Mouse (Mus musculus) embryonic fibroblast, embryonic 13.5 days (primary cell): ENCODE measurements around the gene Hist2h2be. TPM values are rescaled to one million over a fixed set of nuclear protein-coding genes. Genes with fewer than 3 reads are reported as not detected.

Source experiments
- H3K27ac ChIP-seq: 2 replicates; pipeline ENCODE4 v1.5.1; 2012; ENCODE audit warnings: low read length, control low read depth, inconsistent platforms; ENCODE audit not compliant: insufficient read depth
- H3K4me1 ChIP-seq: 2 replicates; pipeline ENCODE4 v1.6.1; 2011; ENCODE audit warnings: low read length; ENCODE audit not compliant: control insufficient read depth, insufficient read depth
- H3K4me3 ChIP-seq: 2 replicates; pipeline ENCODE4 v1.5.1; 2011; ENCODE audit warnings: mild to moderate bottlenecking, control low read depth, low read length; ENCODE audit not compliant: insufficient read depth
- CTCF ChIP-seq: IDR thresholded peaks from 2 replicates; pipeline ENCODE4 v1.5.1; 2011; ENCODE audit warnings: mild to moderate bottlenecking, control low read depth, low read length, moderate library complexity, borderline replicate concordance; ENCODE audit not compliant: insufficient read depth
- POLR2A ChIP-seq: IDR thresholded peaks from 2 replicates; pipeline ENCODE4 v1.6.1; 2011; ENCODE audit warnings: low read depth, mild to moderate bottlenecking, control low read depth, low read length, moderate library complexity
- polyA plus RNA-seq: library from polyadenylated mRNA; stranded (reverse); fragments of >200 nt; gene quantifications from 2 replicates; pipeline ENCODE4 v1.2.4, GENCODE M21; 2011; ENCODE audit warnings: low read depth; ENCODE audit not compliant: missing spikeins, insufficient read length

Hist2h2be gene
- polyA plus RNA-seq, 1 experiment, result 1.2 TPM

DNA sequence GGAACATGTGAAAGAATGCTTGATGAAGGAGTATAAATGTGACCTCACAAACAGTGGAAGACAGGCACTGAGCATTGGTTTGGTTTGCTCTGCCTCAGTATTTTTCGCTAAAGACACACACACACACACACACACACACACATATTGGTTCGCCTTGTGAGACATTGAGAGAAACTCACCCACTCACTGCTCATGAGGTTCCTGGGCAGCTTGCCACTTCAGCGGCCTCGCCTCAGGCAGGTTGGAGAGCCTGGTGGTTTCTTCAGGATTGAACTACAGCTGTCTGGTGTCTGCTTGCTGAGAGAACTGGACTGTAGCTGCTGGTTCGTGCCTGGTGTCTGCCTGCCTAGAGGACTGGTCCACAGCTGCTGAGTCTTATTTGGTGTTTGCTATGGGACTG, 39.3 kb downstream of the Hist2h2be start:
- peaks cover 7% of the 10 kb centered on the region; the same call in 1 of the 2 replicates for H3K4me1 ChIP-seq
- H3K4me3 ChIP-seq, result no peak overlapping the region
- no peak overlapping the region for H3K27ac ChIP-seq
- TF ChIP-seq POLR2A (no peak), CTCF (no peak)

DNA sequence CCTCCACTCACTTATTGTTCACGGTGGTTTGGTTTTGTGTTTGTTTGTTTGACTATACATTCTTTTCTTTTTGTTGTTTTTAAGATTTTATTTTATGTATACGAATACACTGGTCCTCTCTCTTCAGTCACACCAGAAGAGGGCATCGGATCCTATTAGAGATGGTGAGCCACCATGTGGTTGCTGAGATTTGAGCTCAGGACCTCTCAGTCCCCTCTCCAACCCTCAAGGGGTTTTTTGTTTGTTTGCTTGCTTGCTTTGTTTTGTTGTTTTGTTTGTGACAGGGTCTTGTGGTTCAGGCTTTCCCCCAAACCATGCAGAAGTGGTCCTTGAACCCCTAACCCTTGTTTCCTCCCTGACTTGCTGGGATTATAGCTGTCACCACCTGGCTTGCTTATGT, 40.7 kb downstream of the Hist2h2be start:
- Histone ChIP-seq H3K4me1 (peaks cover 7% of the 10 kb centered on the region; the same call in 1 of the 2 replicates), H3K27ac (peak overlapping the region; percentile 95), H3K4me3 (peak overlapping the region; percentile 8)
- no peak for TF ChIP-seq CTCF
- no peak for TF ChIP-seq POLR2A

DNA sequence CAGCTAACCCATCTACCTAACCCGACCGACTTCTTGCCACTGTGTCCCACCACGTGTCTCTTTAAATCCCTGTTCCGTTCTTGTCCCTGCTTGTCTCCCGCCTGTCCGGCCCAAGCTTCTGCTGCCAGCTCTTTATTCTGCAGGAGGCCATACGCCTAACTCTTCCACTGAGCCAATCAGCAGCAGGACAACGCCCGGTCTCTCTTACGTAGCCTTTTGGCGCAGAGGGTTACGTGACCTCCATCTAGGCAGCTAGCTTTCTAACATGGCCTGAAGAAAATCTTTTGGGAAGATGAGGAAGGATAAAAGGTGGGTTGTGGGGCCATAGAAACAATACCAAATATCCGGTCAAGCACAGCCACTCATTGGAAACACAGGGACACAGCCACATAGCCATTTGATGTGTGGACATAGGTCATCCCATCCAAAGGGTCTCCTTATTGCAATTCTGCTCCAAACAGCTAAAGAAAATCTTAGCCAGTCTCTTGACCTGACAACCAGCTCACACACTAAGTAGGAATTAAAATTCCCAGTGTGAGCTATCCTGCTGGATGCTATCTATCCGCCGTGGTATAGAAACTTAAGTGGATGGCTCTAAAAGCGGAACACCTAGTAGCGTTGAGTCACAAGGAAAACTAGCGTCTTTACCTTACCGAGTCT, 41.4 kb downstream of the Hist2h2be start:
- TF ChIP-seq CTCF (no peak), POLR2A (peak; percentile 93)
- Histone ChIP-seq H3K4me3 (peak overlapping the region; percentile 51), H3K4me1 (peaks cover 7% of the 10 kb centered on the region; the same call in 1 of the 2 replicates), H3K27ac (peak overlapping the region; percentile 95)

DNA sequence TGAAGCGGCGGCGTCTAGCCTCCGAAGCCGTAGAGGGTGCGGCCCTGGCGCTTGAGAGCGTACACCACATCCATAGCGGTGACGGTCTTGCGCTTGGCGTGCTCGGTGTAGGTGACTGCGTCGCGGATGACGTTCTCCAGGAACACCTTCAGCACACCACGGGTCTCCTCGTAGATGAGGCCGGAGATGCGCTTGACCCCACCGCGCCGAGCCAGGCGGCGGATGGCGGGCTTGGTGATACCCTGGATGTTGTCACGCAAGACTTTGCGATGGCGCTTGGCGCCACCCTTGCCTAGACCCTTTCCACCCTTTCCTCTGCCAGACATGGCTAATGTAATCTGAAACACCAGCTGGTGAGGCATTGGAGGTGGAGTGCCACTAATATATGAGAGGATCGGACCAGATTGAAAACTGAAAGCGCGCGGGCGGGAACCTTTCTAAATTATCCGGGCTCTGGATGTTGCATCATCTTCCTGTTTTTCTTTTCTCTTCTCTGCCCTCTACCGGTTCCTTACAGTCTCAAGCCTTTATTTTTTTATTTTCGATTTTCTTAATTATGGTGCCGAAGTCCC, 42.1 kb downstream of the Hist2h2be start, which contains the start of gene Hist2h4:
Gene Hist2h4 (minus strand): TSS at position 333 of the 572 bp plus-strand sequence.
- H3K27ac ChIP-seq, result peak within 1 kb of the TSS; percentile 99
- H3K4me1 ChIP-seq, result peaks cover 9% of the 10 kb centered on the region; the same call in 1 of the 2 replicates
- TF ChIP-seq POLR2A, result peak; percentile 100
- no peak; the same call in 1 of the 2 replicates for TF ChIP-seq CTCF
- peak within 1 kb of the TSS; percentile 51 for H3K4me3 ChIP-seq

DNA sequence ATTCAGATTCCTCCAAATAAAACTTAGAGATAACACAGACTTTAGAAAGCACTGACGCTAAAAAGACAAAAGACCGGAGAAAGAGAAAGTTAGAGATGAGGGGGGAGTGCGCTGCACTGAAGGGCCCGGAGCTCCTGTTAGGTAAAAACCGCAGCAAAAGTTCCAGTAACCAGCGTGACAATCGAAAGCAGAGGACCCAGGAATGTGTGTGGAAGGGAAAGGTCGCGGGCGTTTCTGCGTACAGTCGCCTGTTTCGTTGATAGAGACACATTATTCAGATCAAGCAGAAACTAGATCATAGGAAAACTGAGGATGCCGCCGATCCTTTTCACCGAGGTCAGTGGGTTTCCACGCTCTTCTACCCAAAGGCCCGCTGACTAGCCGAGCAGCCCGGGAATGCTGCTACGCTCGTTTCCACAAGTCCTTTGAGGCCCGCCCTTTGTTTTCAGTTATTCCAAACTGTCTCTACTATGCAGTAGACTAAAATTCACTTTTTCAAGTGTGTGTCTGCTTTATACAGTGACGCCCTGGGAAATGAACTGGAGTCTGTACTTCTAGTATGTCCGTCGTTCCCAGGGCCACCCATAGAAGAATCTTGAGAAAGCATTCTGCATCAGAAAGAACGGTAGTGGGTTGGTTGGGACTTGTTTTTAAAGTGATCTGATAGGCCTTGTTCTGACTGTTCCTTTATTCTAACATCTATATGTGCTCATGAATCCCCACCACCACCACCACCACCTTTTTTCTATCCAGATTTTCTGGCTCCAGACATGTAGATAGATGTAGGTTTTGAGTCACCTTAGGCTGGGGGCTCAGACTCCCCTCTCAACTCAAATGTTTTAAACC, 42.9 kb downstream of the Hist2h2be start:
- peak overlapping the region; percentile 99 for H3K27ac ChIP-seq
- H3K4me3 ChIP-seq, result peak overlapping the region; percentile 42
- H3K4me1 ChIP-seq, result peaks cover 9% of the 10 kb centered on the region; the same call in 1 of the 2 replicates
- TF ChIP-seq CTCF (no peak), POLR2A (peak; percentile 46)

DNA sequence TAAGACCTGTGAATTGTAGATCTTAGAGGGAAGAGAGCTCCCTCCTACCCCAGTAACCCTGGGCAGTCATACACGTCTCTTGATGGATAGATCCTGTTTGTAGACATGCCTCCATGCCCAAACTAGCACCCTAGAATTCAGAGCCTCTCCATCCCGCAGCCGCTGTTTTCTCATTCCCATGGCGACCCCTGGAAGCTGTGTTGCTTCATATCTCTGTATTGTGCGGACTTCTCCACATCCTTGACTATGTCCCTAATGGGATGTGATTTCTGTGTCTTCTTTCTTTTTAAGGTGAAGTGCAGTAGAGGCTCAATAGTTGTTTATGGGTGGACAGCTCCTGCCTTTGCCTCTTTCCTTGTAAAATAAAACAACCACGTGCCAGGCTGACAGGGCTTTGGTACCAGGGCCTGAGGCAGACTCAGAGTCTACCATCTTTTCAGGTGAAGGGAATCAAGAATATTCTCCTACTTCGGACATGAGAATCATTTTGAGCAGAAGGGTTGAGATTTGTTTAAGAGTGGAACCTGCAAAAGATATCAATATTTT, 43.6 kb downstream of the Hist2h2be start:
- peak overlapping the region; percentile 7; the same call in 1 of the 2 replicates for H3K4me3 ChIP-seq
- peak overlapping the region; percentile 99 for H3K27ac ChIP-seq
- 0 out of 2 replicates have a peak, but pooled peaks have one; percentile 0 for TF ChIP-seq POLR2A
- TF ChIP-seq CTCF, result no peak
- peaks cover 9% of the 10 kb centered on the region; the same call in 1 of the 2 replicates for H3K4me1 ChIP-seq

DNA sequence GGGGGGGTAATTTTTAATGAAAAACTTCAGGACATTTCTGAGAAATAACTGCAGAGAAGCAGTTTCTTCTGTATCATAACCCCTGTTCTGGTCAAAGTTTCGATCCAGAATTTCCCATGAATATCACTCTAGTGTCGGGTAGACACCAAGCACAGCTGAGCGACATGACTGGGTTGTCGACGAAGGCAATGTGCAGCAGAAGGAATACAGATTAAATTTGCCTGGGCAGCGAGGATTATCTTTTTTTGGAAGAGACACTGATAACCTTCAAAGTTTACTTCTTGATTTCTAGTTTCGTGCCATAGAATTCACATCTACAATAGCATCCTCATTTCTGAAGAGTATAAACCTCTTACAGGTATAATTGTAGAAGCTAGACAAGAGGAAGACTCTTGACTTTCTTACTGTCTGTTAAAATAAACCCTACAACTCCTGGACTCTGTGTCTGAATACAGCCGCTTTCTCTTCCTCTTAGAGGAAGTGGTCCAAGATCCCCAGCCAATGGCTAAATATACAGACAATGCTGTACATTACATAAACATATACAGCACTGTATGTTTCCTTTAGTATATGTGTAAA, 45.3 kb downstream of the Hist2h2be start:
- H3K4me3 ChIP-seq, result no peak overlapping the region
- no peak overlapping the region for H3K27ac ChIP-seq
- TF ChIP-seq POLR2A (no peak), CTCF (no peak)
- peaks cover 9% of the 10 kb centered on the region; the same call in 1 of the 2 replicates for H3K4me1 ChIP-seq

DNA sequence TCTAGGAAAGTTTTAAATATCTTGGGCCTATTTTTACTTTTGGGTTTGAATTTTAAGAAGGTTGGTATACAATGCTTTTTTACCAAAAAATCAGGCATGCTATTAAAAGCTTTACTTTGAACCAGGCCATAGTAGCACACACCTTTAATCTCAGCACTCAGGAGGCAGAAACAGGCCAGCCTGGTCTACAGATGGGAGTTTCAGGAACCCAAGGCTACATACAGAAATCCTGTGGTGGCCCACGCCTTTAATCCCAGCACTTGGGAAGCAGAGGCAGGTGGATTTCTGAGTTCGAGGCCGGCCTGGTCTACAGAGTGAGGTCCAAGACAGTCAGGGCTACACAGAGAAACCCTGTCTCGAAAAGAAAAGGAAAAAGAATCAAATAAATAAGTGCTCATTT, 46.6 kb downstream of the Hist2h2be start:
- H3K27ac ChIP-seq, result peak overlapping the region; percentile 97
- H3K4me1 ChIP-seq, result peaks cover 5% of the 10 kb centered on the region; the same call in 1 of the 2 replicates
- TF ChIP-seq POLR2A (no peak), CTCF (no peak)
- H3K4me3 ChIP-seq, result no peak overlapping the region
